Mouse (Mus musculus): Measurements from ENCODE around the gene Vps52.
"Not testable (repeated sequence)": the region's sequence is repeated elsewhere in the genome, so short reads cannot be mapped to it uniquely, and the experiment has no call there.

Vps52 gene

GRCm38 (mm10) chr17:33968489-33968888 is 12.9 kb downstream of the Vps52 start:
- peak; percentile 72 to 84 for DNase-seq

GRCm38 (mm10) chr17:33968927-33969326 is 13.3 kb downstream of the Vps52 start:
- no peak for DNase-seq

GRCm38 (mm10) chr17:33969394-33969793 is 13.8 kb downstream of the Vps52 start:
- DNase-seq = no peak

- DNase-seq = no peak
Measured at GRCm38 (mm10) chr17:33972691-33973090, 17.1 kb downstream of the Vps52 start.

GRCm38 (mm10) chr17:33973572-33973971 is 18.0 kb downstream of the Vps52 start:
- no peak for DNase-seq

GRCm38 (mm10) chr17:33977861-33978557 is 22.4 kb downstream of the Vps52 start:
- peak in 1 of 2 experiments; percentile 45 for DNase-seq

GRCm38 (mm10) chr17:33978631-33979031 is 23.0 kb downstream of the Vps52 start:
- DNase-seq = peak; percentile 78 to 87

- no peak for DNase-seq
Measured at GRCm38 (mm10) chr17:33979512-33980050, 24.0 kb downstream of the Vps52 start.

GRCm38 (mm10) chr17:33980181-33981035 is 24.8 kb downstream of the Vps52 start:
- DNase-seq = no peak

GRCm38 (mm10) chr17:33981192-33981909 is 25.7 kb downstream of the Vps52 start:
- DNase-seq = peak; percentile 88 to 91

GRCm38 (mm10) chr17:33982136-33982535 is 26.5 kb downstream of the Vps52 start:
- peak; percentile 72 to 79 for DNase-seq

- DNase-seq = peak; percentile 63 to 73
Measured at GRCm38 (mm10) chr17:33991788-33992664, 36.4 kb downstream of the Vps52 start.

GRCm38 (mm10) chr17:33994959-33995358 is 39.3 kb downstream of the Vps52 start:
- DNase-seq = no peak

GRCm38 (mm10) chr17:33995651-33996050 is 40.0 kb downstream of the Vps52 start:
- no peak for DNase-seq

GRCm38 (mm10) chr17:33997025-33997424 is 41.4 kb downstream of the Vps52 start:
- not testable (repeated sequence) for DNase-seq

GRCm38 (mm10) chr17:33998697-33999096 is 43.1 kb downstream of the Vps52 start:
- DNase-seq = not testable (repeated sequence)

GRCm38 (mm10) chr17:33999341-34000149 is 43.9 kb downstream of the Vps52 start:
- DNase-seq = peak in 1 of 2 experiments; percentile 16

- DNase-seq = peak; percentile 67 to 79
Measured at GRCm38 (mm10) chr17:34000150-34000537, 44.5 kb downstream of the Vps52 start, which contains the start of gene H2-K1. TSS of gene H2-K1 (minus strand) at chr17:34000347.

- not testable (repeated sequence) for DNase-seq
Measured at GRCm38 (mm10) chr17:34000796-34001195, 45.2 kb downstream of the Vps52 start.

- peak; percentile 21 to 40 for DNase-seq
Measured at GRCm38 (mm10) chr17:34003426-34003825, 47.8 kb downstream of the Vps52 start.

GRCm38 (mm10) chr17:34006570-34006969 is 51.0 kb downstream of the Vps52 start:
- no peak for DNase-seq

Measured in cerebellum, adult 18-20 months (tissue).